Mouse (Mus musculus): ENCODE results near the gene Mbtd1. TPM values are rescaled to one million over a fixed set of nuclear protein-coding genes. Genes with fewer than 3 reads are reported as not detected.
A peak's percentile ranks its signal among the peaks of the same experiment; 100 is the strongest.

Mbtd1 gene
- total and polyA plus RNA-seq, 2 experiments from 2014 or later = 10.5 to 11.6 TPM

- DNase-seq (ENCODE audit: low spot score) = no peak
- Histone ChIP-seq H3K4me2 (ENCODE audit: low read depth, low read length, poor library complexity, severe bottlenecking) (no peak overlapping the region), H3K9me3 (ENCODE audit: low read length) (no peaks in the 10 kb centered on the region), H3K27me3 (ENCODE audit: insufficient read depth, low read length) (no peaks in the 10 kb centered on the region), H3K4me3 (ENCODE audit: low read depth, low read length) (no peak overlapping the region), H3K27ac (ENCODE audit: low read depth, low read length) (no peak overlapping the region), H3K4me1 (ENCODE audit: insufficient read depth, low read length) (no peaks in the 10 kb centered on the region), H3K36me3 (ENCODE audit: insufficient read depth, low read length) (peaks cover 18% of the 10 kb centered on the region; the same call in 1 of the 2 replicates), H3K9ac (replicated peaks; ENCODE audit: low read length, poor library complexity, severe bottlenecking) (no peak overlapping the region)
- TF ChIP-seq CTCF (IDR thresholded peaks at IDR 0.05) = peak; percentile 49
- ATAC-seq (ENCODE audit: low FRiP score) = no peak
These were observed 43.5 kb downstream of the Mbtd1 start for GRCm38 (mm10) chr11:93929106-93929505.

- ATAC-seq (ENCODE audit: low FRiP score) = no peak
- Histone ChIP-seq H3K9ac (replicated peaks; ENCODE audit: low read length, poor library complexity, severe bottlenecking) (no peak overlapping the region), H3K27ac (ENCODE audit: low read depth, low read length) (no peak overlapping the region), H3K9me3 (ENCODE audit: low read length) (no peaks in the 10 kb centered on the region), H3K36me3 (ENCODE audit: insufficient read depth, low read length) (peaks cover 19% of the 10 kb centered on the region), H3K4me1 (ENCODE audit: insufficient read depth, low read length) (no peaks in the 10 kb centered on the region), H3K4me2 (ENCODE audit: low read depth, low read length, poor library complexity, severe bottlenecking) (no peak overlapping the region), H3K27me3 (ENCODE audit: insufficient read depth, low read length) (no peaks in the 10 kb centered on the region), H3K4me3 (ENCODE audit: low read depth, low read length) (no peak overlapping the region)
- no peak for TF ChIP-seq CTCF (IDR thresholded peaks at IDR 0.05)
- WGBS = 87% methylated on average over 2 of the region's 2 CpGs
- DNase-seq (ENCODE audit: low spot score) = no peak
These were observed 55.3 kb downstream of the Mbtd1 start for GRCm38 (mm10) chr11:93940906-93941305.

GRCm38 (mm10) chr11:93944986-93945385, 59.3 kb downstream of the Mbtd1 start:
- no peak overlapping the region for H3K9ac ChIP-seq (replicated peaks; ENCODE audit: low read length, poor library complexity, severe bottlenecking)
- no peak for TF ChIP-seq CTCF (IDR thresholded peaks at IDR 0.05)
- no peak overlapping the region for H3K27ac ChIP-seq (ENCODE audit: low read depth, low read length)
- no peak for ATAC-seq (ENCODE audit: low FRiP score)
- WGBS = 87% methylated on average over 3 of the region's 3 CpGs
- H3K4me2 ChIP-seq (ENCODE audit: low read depth, low read length, poor library complexity, severe bottlenecking) = no peak overlapping the region
- peaks cover 17% of the 10 kb centered on the region for H3K36me3 ChIP-seq (ENCODE audit: insufficient read depth, low read length)
- H3K4me3 ChIP-seq (ENCODE audit: low read depth, low read length) = no peak overlapping the region
- DNase-seq (ENCODE audit: low spot score) = no peak
- H3K4me1 ChIP-seq (ENCODE audit: insufficient read depth, low read length) = no peaks in the 10 kb centered on the region
- no peaks in the 10 kb centered on the region for H3K27me3 ChIP-seq (ENCODE audit: insufficient read depth, low read length)
- no peaks in the 10 kb centered on the region for H3K9me3 ChIP-seq (ENCODE audit: low read length)

DNA sequence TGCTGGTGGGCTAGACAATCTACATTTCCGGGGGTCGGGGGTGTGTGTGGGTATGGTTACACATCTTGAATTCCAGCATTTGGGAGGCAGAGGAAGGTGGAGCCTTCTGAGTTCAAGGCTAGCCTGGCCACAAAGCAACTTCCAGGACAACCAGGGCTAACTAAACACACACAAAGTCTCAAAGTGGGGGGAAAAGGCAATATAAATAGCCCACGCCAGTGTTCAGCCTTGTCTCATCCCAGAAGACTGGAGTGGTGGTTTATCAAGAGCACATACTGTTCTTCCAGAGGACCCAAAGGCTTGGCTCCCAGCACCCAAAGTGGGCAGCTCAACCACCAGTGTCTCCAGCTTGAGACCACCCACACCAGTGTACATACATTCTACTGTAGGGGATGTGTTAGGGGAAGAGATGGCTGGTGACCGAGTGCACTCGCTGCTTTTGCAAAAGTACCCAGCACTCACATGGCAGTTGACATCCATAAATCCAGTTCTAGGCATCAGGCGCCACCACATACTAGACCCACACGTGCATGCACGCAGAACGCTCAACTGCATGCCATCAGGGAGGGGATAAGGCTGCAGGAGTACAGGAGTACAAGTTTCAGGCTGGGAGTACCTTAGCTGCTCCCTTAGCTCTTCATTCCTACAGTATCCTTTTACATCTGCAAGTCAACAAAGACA, 63.4 kb downstream of the Mbtd1 start:
- H3K4me2 ChIP-seq (ENCODE audit: low read depth, low read length, poor library complexity, severe bottlenecking) = no peak overlapping the region
- no peak overlapping the region for H3K27ac ChIP-seq (ENCODE audit: low read depth, low read length)
- no peaks in the 10 kb centered on the region for H3K27me3 ChIP-seq (ENCODE audit: insufficient read depth, low read length)
- no peaks in the 10 kb centered on the region for H3K9me3 ChIP-seq (ENCODE audit: low read length)
- DNase-seq (ENCODE audit: low spot score) = no peak
- no peak overlapping the region for H3K4me3 ChIP-seq (ENCODE audit: low read depth, low read length)
- no peaks in the 10 kb centered on the region for H3K4me1 ChIP-seq (ENCODE audit: insufficient read depth, low read length)
- TF ChIP-seq CTCF (IDR thresholded peaks at IDR 0.05) = no peak
- no peak for ATAC-seq (ENCODE audit: low FRiP score)
- WGBS = 92% methylated on average over 9 of the region's 9 CpGs
- H3K36me3 ChIP-seq (ENCODE audit: insufficient read depth, low read length) = peaks cover 13% of the 10 kb centered on the region
- no peak overlapping the region for H3K9ac ChIP-seq (replicated peaks; ENCODE audit: low read length, poor library complexity, severe bottlenecking)

- Histone ChIP-seq H3K4me3 (ENCODE audit: low read depth, low read length) (no peak overlapping the region), H3K27ac (ENCODE audit: low read depth, low read length) (no peak overlapping the region), H3K9ac (replicated peaks; ENCODE audit: low read length, poor library complexity, severe bottlenecking) (no peak overlapping the region), H3K9me3 (ENCODE audit: low read length) (no peaks in the 10 kb centered on the region), H3K27me3 (ENCODE audit: insufficient read depth, low read length) (no peaks in the 10 kb centered on the region), H3K4me1 (ENCODE audit: insufficient read depth, low read length) (no peaks in the 10 kb centered on the region), H3K36me3 (ENCODE audit: insufficient read depth, low read length) (peaks cover 13% of the 10 kb centered on the region), H3K4me2 (ENCODE audit: low read depth, low read length, poor library complexity, severe bottlenecking) (no peak overlapping the region)
- ATAC-seq (ENCODE audit: low FRiP score) (no peak), DNase-seq (ENCODE audit: low spot score) (no peak)
- 91% methylated on average over 1 of the region's 1 CpGs for WGBS
- TF ChIP-seq CTCF (IDR thresholded peaks at IDR 0.05) = peak; percentile 29
These were observed 64.4 kb downstream of the Mbtd1 start for GRCm38 (mm10) chr11:93950045-93950444.

DNA sequence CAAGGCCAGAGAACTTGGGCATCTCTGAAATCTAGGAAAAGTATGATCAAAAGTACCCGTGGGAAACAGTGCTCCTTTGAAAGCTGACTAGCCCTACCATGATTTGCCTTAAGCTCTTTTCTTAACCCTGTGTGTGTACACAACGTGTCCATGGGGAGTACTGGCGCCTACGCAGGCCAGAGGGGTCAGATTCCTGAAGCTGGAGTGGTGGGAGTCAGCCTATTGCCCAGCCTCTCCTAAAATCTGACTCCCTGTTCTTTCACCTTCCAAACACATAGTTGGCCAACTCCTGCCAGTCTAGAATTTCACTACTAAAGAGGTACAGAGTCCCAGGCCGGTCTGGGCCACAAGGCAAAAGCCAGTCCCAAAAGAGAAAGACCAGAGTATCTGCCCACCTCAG, 66.7 kb downstream of the Mbtd1 start:
- H3K27ac ChIP-seq (ENCODE audit: low read depth, low read length) = no peak overlapping the region
- H3K9me3 ChIP-seq (ENCODE audit: low read length) = no peaks in the 10 kb centered on the region
- H3K9ac ChIP-seq (replicated peaks; ENCODE audit: low read length, poor library complexity, severe bottlenecking) = no peak overlapping the region
- no peaks in the 10 kb centered on the region; the same call in 1 of the 2 replicates for H3K4me1 ChIP-seq (ENCODE audit: insufficient read depth, low read length)
- 75% methylated on average over 5 of the region's 5 CpGs for WGBS
- ATAC-seq (ENCODE audit: low FRiP score) (no peak), DNase-seq (ENCODE audit: low spot score) (no peak)
- H3K4me2 ChIP-seq (ENCODE audit: low read depth, low read length, poor library complexity, severe bottlenecking) = no peak overlapping the region
- TF ChIP-seq CTCF (IDR thresholded peaks at IDR 0.05) = no peak
- no peaks in the 10 kb centered on the region for H3K27me3 ChIP-seq (ENCODE audit: insufficient read depth, low read length)
- H3K36me3 ChIP-seq (ENCODE audit: insufficient read depth, low read length) = peaks cover 13% of the 10 kb centered on the region
- H3K4me3 ChIP-seq (ENCODE audit: low read depth, low read length) = no peak overlapping the region

Data from midbrain, postnatal 0 days (tissue).